25 mouse cellular contexts compared by ENCODE assay signal in the genomic region with DNA sequence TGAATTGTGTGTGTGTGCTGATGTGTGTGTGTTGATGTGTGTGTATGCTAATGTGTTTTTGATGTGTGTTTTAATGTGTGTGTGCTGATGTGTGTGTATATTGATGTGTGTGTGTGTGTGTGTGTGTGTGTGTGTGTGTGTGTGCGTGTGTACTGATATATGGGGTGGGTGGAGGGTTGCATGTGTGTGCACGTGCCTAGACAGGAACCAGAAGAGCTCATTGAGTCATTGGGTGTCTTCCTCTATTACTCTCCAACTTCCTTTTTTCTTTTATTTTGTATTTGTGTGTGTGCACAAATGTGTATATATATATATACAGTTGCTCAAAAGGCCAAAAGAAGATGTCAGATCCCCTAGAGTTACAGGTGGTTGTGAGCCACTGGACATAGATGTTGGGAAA.
"Had no signal": no experiment of that assay in that cellular context is flagged by ENCODE, and none has a peak within 500 bp of the region (broad histone marks: within the 10 kb centered on the region; RNA-seq: fewer than 3 reads in every experiment).

No protein-coding gene starts in this region.

- DNase-seq: forebrain, postnatal 0 days; gastrocnemius, adult 2 months; gastrocnemius, postnatal 10 days; gastrocnemius, postnatal 25 days; heart, adult 2 months; heart, postnatal 14 days; heart, postnatal 36 days; kidney, adult 18-20 months; kidney, adult 8-10 months; kidney, postnatal 10 days; kidney, postnatal 25 days; kidney, postnatal 4 days; left cerebral cortex, postnatal 4 days; liver had no signal

- H3K4me1 ChIP-seq: heart, embryonic 13.5 days; heart, embryonic 15.5 days; hindbrain, embryonic 13.5 days; hindbrain, embryonic 15.5 days; intestine, embryonic 15.5 days had no signal

- H3K36me3 ChIP-seq: heart, embryonic 13.5 days; heart, embryonic 15.5 days; hindbrain, embryonic 13.5 days; hindbrain, embryonic 15.5 days; intestine, embryonic 15.5 days; limb, embryonic 12.5 days had no signal

- H3K27me3 ChIP-seq: heart, embryonic 13.5 days; heart, embryonic 15.5 days; hindbrain, embryonic 13.5 days; hindbrain, embryonic 15.5 days; intestine, embryonic 15.5 days had no signal

- H3K27ac ChIP-seq: gastrocnemius, adult 2 months; heart, adult 2 months; heart, embryonic 13.5 days; heart, embryonic 15.5 days; hindbrain, embryonic 13.5 days; hindbrain, embryonic 15.5 days; hindbrain, postnatal 0 days; intestine, embryonic 15.5 days; layer of hippocampus, adult 2 months; left cerebral cortex, adult 2 months; limb, embryonic 12.5 days had no signal

- H3K4me3 ChIP-seq: gastrocnemius, adult 2 months; heart, adult 2 months; heart, embryonic 13.5 days; heart, embryonic 15.5 days; hindbrain, embryonic 13.5 days; hindbrain, embryonic 15.5 days; intestine, embryonic 15.5 days; layer of hippocampus, adult 2 months; left cerebral cortex, adult 2 months; limb, embryonic 12.5 days had no signal

- ATAC-seq: forebrain, postnatal 0 days; hindbrain, postnatal 0 days; intestine, embryonic 15.5 days; intestine, postnatal 0 days had no signal

- H3K9ac ChIP-seq: forebrain, postnatal 0 days; heart, embryonic 13.5 days; heart, embryonic 15.5 days; hindbrain, embryonic 13.5 days; hindbrain, embryonic 15.5 days; intestine, embryonic 15.5 days; limb, embryonic 12.5 days had no signal

- H3K4me2 ChIP-seq: heart, embryonic 11.5 days; heart, embryonic 13.5 days; heart, embryonic 15.5 days; hindbrain, embryonic 13.5 days; hindbrain, embryonic 15.5 days; intestine, embryonic 15.5 days; limb, embryonic 12.5 days had no signal

- H3K9me3 ChIP-seq: heart, embryonic 15.5 days; hindbrain, embryonic 13.5 days had no signal
